Mouse (Mus musculus): Measurements from ENCODE around the gene Bcl2l11. TPM values are rescaled to one million over a fixed set of nuclear protein-coding genes. Genes with fewer than 3 reads are reported as not detected.

Gene Bcl2l11
- polyA plus RNA-seq (2015; fragmentation: Nextera tagmentation; extraction: Ambion mirVana) = 12.7 and 13.4 TPM in 2 replicates

DNA sequence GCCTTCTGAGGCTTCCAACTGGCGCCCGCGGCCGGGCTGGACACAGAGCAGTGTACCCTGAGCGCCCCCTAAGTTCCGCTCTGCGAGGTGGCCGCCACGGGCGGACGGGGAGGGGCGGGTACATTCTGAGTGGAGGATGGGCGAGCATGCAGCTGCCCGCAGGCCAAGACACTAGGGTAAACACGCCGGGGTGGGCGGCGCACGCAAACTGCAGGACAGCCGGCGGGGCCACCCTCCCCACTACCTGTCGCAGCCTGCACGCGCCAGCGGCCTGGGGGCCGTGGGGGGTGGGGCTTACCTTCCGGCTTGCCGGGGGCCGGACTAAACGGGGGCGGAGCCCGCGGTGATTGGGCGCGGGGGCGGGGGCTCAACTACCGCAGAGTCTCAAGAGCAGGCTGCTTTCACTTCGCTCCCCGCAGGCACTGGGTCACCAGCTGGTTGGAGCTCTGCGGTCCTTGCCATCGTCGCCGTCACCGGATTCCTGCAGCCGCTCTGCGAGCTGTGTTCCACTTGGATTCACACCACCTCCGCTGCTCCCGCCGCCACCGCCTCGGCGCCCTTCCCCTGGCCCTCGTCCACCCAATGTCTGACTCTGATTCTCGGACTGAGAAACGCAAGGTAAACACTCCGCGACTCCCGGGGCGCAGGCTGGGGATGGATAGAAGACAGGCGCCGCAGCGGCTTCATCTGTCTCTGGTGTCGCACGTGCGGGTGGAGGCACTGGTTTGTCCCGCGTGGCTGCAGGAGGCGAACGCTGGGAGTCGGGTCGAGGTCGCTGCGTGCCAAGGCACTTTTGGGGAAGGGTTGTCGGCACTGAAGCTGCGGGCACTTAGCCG lies at the start of gene Bcl2l11:
Gene Bcl2l11, plus strand, starts transcription at position 404 of the 836 bp plus-strand sequence.
- peaks cover 27% of the 10 kb centered on the region for H3K27me3 ChIP-seq
- WGBS = under 1% methylated on average over 76 of the region's 76 CpGs
- H3K36me3 ChIP-seq = no peaks in the 10 kb centered on the region
- H3K27ac ChIP-seq (replicated peaks) = peak within 1 kb of the TSS; percentile 81
- H3K9ac ChIP-seq = peak within 1 kb of the TSS; percentile 68
- peak within 1 kb of the TSS; percentile 83 for H3K4me3 ChIP-seq
- peak within 1 kb of the TSS; percentile 99 for H3K4me2 ChIP-seq
- H3K4me1 ChIP-seq (replicated peaks) = peaks cover 52% of the 10 kb centered on the region
- no peaks in the 10 kb centered on the region for H3K9me3 ChIP-seq
- peak; percentile 87 for ATAC-seq (ENCODE audit: low FRiP score, low read depth)

DNA sequence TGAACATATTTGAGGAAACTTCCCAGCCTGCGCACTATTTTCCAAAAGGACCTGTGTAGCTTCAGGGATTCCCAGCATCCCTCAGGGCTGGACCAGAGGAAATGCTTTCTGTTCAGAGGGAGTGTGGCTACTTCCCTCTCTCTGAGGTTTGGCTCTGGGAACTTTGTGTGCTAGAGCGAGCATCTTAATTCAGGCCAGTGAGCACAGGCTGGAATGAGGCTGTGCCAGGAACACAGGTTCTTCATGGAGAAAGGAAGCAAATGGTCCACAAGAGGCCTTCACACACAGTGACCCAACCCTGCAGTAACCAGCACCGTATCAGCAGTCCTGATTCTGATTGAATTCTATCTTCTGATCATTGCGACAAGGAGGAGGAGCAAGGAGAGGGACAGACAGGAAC lies 48.9 kb upstream of the Bcl2l11 start:
- no peak for ATAC-seq (ENCODE audit: low FRiP score, low read depth)
- Histone ChIP-seq H3K4me3 (no peak overlapping the region), H3K9me3 (no peaks in the 10 kb centered on the region), H3K4me1 (replicated peaks) (peaks cover 10% of the 10 kb centered on the region), H3K36me3 (no peaks in the 10 kb centered on the region), H3K4me2 (no peak overlapping the region), H3K27me3 (no peaks in the 10 kb centered on the region), H3K9ac (no peak overlapping the region), H3K27ac (replicated peaks) (no peak overlapping the region)
- 83% methylated on average over 4 of the region's 4 CpGs for WGBS

DNA sequence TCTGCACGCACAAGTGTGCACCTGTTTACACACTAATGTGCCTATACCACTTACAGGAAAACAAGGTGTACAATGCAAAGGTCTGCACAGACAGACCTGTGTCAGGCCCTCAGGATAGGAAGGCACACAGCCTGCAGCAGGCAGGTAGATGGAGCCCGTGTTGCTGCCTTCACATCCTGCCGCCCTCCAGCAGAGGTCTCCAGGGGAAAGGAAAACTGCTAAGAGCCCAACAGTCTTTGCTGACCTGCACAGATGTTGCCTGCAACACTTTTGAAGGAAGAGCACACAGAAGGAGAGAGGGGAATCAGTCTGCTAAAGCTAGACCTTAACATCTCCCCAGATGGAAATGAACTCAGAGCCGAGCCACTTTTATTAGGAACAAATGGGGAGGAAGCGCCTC lies 47.0 kb upstream of the Bcl2l11 start:
- Histone ChIP-seq H3K9me3 (no peaks in the 10 kb centered on the region), H3K27ac (replicated peaks) (peak overlapping the region; percentile 65; the same call in 1 of the 2 replicates), H3K9ac (no peak overlapping the region), H3K4me3 (no peak overlapping the region), H3K4me2 (peak overlapping the region; percentile 26), H3K27me3 (no peaks in the 10 kb centered on the region), H3K36me3 (no peaks in the 10 kb centered on the region), H3K4me1 (replicated peaks) (peaks cover 10% of the 10 kb centered on the region)
- ATAC-seq (ENCODE audit: low FRiP score, low read depth) = peak; percentile 70; the same call in 1 of the 2 replicates
- 38% methylated on average over 5 of the region's 5 CpGs for WGBS

DNA sequence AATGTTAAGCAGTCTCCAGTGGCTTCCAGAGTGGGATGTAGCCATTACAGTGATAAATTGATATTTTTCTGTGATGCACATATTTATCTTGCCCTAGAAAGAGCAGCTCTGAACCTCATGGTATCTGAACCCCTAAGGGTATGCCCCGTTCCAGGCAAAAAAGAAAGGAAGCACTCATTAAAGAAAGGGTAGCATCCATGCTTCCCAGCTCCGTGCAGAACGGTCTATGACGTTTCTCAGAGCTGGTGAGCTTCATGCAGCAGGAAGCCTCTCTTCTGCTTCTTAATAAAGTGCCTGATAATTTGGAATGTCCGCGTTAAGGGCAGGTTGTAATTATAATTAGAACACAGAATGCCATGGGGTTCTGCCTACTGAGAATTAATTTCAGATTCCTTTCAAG lies 46.5 kb upstream of the Bcl2l11 start:
- Histone ChIP-seq H3K4me3 (no peak overlapping the region), H3K9ac (no peak overlapping the region)
- ATAC-seq (ENCODE audit: low FRiP score, low read depth) = peak; percentile 54; the same call in 1 of the 2 replicates

DNA sequence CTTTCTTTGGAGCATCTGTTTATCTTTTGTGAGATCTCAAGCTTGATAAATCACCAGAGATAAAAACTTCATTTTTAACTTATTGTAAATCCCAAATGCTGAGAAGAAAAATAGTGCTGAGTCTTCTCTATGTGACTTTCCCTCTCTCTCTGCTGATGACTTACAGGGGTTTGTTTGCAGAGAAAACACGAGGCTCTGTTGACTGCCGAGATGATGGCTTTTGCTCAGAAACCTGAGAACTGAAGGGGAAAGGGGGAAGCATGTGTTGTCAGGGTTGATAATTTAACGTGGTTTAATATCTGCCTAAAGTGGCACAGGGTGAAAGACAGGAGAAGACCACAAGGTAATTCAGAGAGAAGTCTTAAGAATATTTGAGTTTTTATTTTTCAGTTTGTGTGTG lies 42.0 kb upstream of the Bcl2l11 start:
- no peak overlapping the region for H3K4me2 ChIP-seq
- peaks cover 6% of the 10 kb centered on the region for H3K4me1 ChIP-seq (replicated peaks)
- H3K9me3 ChIP-seq = no peaks in the 10 kb centered on the region
- no peaks in the 10 kb centered on the region for H3K27me3 ChIP-seq
- H3K27ac ChIP-seq (replicated peaks) = no peak overlapping the region
- ATAC-seq (ENCODE audit: low FRiP score, low read depth) = no peak
- no peak overlapping the region for H3K9ac ChIP-seq
- no peak overlapping the region for H3K4me3 ChIP-seq
- no peaks in the 10 kb centered on the region for H3K36me3 ChIP-seq
- WGBS = 51% methylated on average over 3 of the region's 3 CpGs

More for the DNA sequence above, 46.5 kb upstream of the Bcl2l11 start:
- WGBS = 40% methylated on average over 6 of the region's 6 CpGs
- H3K27ac ChIP-seq (replicated peaks) = peak overlapping the region; percentile 65
- H3K4me2 ChIP-seq = peak overlapping the region; percentile 26
- H3K4me1 ChIP-seq (replicated peaks) = peaks cover 10% of the 10 kb centered on the region
- no peaks in the 10 kb centered on the region for H3K36me3 ChIP-seq
- H3K27me3 ChIP-seq = no peaks in the 10 kb centered on the region
- H3K9me3 ChIP-seq = no peaks in the 10 kb centered on the region

DNA sequence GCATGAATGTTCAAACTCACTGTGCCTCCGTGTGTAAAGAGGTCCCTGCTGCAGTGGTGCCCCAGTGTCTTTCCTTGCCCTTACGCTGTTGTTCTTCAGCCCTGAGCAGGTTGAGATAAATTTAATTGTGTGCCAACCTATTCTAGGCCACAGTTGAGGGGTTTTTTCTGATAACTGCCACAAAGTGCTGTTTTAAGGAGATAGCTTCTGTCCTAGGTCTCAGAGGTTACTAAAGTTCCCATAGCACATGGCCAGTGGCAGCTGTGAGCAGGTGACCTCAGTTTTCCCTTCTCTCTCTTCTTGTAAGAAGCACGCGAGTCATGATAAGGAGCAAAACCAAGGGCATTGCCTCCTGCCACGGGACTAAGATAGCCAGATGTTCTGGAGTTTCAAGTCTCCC lies 41.2 kb upstream of the Bcl2l11 start:
- 86% methylated on average over 5 of the region's 5 CpGs for WGBS
- Histone ChIP-seq H3K4me3 (no peak overlapping the region), H3K4me2 (no peak overlapping the region), H3K27ac (replicated peaks) (no peak overlapping the region), H3K9ac (no peak overlapping the region), H3K4me1 (replicated peaks) (no peaks in the 10 kb centered on the region), H3K9me3 (no peaks in the 10 kb centered on the region), H3K36me3 (no peaks in the 10 kb centered on the region), H3K27me3 (no peaks in the 10 kb centered on the region)
- ATAC-seq (ENCODE audit: low FRiP score, low read depth) = no peak

DNA sequence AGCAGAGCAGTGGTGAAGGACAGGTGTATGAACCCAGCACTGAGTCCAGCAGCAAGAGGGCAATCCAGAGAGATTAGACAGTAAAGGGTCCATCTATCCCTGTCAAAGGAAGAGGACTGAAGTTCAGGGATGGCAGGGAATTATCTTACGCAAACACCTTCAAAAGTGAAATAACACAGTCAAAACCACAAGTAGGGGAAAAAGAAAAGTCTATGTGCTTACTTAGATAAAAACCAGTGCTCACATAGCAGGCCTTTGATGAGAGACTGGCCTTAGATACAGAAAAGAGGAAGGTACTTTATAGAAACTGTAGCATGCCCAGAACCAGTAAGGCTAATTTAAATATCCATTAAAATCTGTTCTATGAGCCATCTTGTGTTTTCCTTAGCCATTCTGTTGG lies 40.4 kb upstream of the Bcl2l11 start:
- H3K4me2 ChIP-seq = no peak overlapping the region
- H3K4me1 ChIP-seq (replicated peaks) = no peaks in the 10 kb centered on the region
- no peaks in the 10 kb centered on the region for H3K36me3 ChIP-seq
- no peak for ATAC-seq (ENCODE audit: low FRiP score, low read depth)
- 100% methylated on average over 1 of the region's 1 CpGs for WGBS
- no peak overlapping the region for H3K27ac ChIP-seq (replicated peaks)
- H3K9ac ChIP-seq = no peak overlapping the region
- H3K27me3 ChIP-seq = no peaks in the 10 kb centered on the region
- H3K9me3 ChIP-seq = no peaks in the 10 kb centered on the region
- H3K4me3 ChIP-seq = no peak overlapping the region

GRCm38 (mm10) chr2:128086301-128086886 lies 39.4 kb upstream of the Bcl2l11 start:
- no peaks in the 10 kb centered on the region for H3K9me3 ChIP-seq
- no peak overlapping the region for H3K27ac ChIP-seq (replicated peaks)
- no peak overlapping the region for H3K4me2 ChIP-seq
- no peaks in the 10 kb centered on the region for H3K4me1 ChIP-seq (replicated peaks)
- H3K36me3 ChIP-seq = no peaks in the 10 kb centered on the region
- H3K4me3 ChIP-seq = no peak overlapping the region
- no peak overlapping the region for H3K9ac ChIP-seq
- H3K27me3 ChIP-seq = no peaks in the 10 kb centered on the region
- no peak for ATAC-seq (ENCODE audit: low FRiP score, low read depth)
- 56% methylated on average over 14 of the region's 14 CpGs for WGBS

- no peak overlapping the region for H3K4me3 ChIP-seq
- no peak overlapping the region for H3K27ac ChIP-seq (replicated peaks)
- H3K27me3 ChIP-seq = no peaks in the 10 kb centered on the region
- H3K4me1 ChIP-seq (replicated peaks) = peaks cover 4% of the 10 kb centered on the region; the same call in 1 of the 2 replicates
- H3K36me3 ChIP-seq = no peaks in the 10 kb centered on the region
- H3K9me3 ChIP-seq = no peaks in the 10 kb centered on the region
- no peak overlapping the region for H3K4me2 ChIP-seq
- H3K9ac ChIP-seq = no peak overlapping the region
- no peak for ATAC-seq (ENCODE audit: low FRiP score, low read depth)
- WGBS = 85% methylated on average over 7 of the region's 7 CpGs
Measured at GRCm38 (mm10) chr2:128086996-128087526, 38.8 kb upstream of the Bcl2l11 start.

DNA sequence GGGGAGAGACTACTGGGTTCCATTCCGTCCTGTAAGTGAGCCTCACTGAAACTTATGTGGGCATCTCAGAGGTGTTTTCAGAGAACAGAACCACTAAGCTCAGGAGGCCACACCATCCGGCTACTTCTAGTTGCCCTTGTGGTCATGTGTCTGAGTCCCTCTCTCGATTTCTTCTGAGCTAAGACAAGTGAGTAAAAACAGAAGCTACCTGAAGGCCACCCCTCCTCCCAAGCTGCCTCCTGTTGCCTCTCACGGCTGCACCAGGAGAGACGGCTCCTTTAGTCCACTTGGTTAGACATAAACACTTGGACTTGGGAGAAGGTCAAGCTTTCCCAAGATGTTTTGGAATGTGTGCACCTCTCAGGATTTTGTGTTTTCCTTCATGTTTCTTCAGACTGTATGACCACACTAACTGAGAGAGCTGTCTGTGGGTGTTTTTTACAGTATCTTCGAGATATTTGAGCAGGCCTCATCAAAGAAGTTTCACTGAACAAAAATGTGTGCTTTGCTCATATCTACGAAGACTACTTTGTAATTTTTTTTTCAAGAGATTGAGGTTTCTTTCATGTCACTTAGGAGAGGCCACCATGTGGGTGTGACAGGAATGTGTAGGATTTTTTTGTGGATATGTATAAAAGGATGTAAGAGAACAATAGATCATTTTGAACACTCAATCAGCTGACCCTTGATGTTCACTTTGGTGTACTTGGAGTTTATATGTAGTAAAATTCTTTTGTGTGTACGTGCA lies 37.9 kb upstream of the Bcl2l11 start:
- H3K9me3 ChIP-seq = no peaks in the 10 kb centered on the region
- WGBS = 89% methylated on average over 8 of the region's 8 CpGs
- no peak for ATAC-seq (ENCODE audit: low FRiP score, low read depth)
- no peak overlapping the region for H3K4me3 ChIP-seq
- no peaks in the 10 kb centered on the region for H3K36me3 ChIP-seq
- H3K4me2 ChIP-seq = no peak overlapping the region
- peaks cover 5% of the 10 kb centered on the region; the same call in 1 of the 2 replicates for H3K4me1 ChIP-seq (replicated peaks)
- H3K27ac ChIP-seq (replicated peaks) = no peak overlapping the region
- H3K27me3 ChIP-seq = no peaks in the 10 kb centered on the region
- H3K9ac ChIP-seq = no peak overlapping the region

DNA sequence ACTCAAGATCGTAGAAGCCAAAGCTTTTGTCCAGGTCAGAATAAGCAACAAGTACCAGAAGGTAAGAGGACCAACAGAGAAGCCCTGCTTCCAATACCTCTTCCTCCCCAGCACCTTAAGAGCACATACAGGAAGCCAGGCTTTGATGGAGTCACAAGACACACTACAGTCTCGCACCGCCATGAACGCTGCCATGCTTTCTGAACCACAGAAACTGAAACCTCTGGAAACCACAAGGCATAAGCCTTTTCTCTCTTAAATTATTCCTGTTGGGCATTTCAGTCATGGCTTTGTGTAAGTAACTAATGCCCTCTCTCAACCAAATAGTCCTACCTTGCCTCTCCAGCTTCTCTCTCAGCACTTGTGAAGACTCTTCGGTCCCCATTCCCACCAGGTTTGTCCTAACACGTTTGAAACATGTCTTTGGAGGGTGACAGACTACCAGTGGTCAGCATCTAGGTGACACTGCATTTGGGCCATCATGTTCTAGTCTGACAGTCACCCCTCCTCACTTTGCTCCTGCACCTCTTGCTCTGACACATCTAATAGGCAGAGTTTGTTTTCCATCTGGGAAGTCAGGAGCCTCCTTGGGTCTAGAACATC lies 35.5 kb upstream of the Bcl2l11 start:
- no peak overlapping the region for H3K4me2 ChIP-seq
- no peaks in the 10 kb centered on the region for H3K36me3 ChIP-seq
- no peak for ATAC-seq (ENCODE audit: low FRiP score, low read depth)
- H3K27ac ChIP-seq (replicated peaks) = no peak overlapping the region
- H3K9ac ChIP-seq = no peak overlapping the region
- H3K27me3 ChIP-seq = no peaks in the 10 kb centered on the region
- 89% methylated on average over 6 of the region's 6 CpGs for WGBS
- peaks cover 5% of the 10 kb centered on the region; the same call in 1 of the 2 replicates for H3K4me1 ChIP-seq (replicated peaks)
- H3K9me3 ChIP-seq = no peaks in the 10 kb centered on the region
- no peak overlapping the region for H3K4me3 ChIP-seq

Measured in hindbrain, embryonic 15.5 days (tissue).